Mouse (Mus musculus) heart, adult 11 months (tissue): ENCODE results near the gene Spink8.

Experiments used
- DNase-seq: peaks from one replicate; pipeline ENCODE4 v3.0.0; 2022

Gene Spink8

DNA sequence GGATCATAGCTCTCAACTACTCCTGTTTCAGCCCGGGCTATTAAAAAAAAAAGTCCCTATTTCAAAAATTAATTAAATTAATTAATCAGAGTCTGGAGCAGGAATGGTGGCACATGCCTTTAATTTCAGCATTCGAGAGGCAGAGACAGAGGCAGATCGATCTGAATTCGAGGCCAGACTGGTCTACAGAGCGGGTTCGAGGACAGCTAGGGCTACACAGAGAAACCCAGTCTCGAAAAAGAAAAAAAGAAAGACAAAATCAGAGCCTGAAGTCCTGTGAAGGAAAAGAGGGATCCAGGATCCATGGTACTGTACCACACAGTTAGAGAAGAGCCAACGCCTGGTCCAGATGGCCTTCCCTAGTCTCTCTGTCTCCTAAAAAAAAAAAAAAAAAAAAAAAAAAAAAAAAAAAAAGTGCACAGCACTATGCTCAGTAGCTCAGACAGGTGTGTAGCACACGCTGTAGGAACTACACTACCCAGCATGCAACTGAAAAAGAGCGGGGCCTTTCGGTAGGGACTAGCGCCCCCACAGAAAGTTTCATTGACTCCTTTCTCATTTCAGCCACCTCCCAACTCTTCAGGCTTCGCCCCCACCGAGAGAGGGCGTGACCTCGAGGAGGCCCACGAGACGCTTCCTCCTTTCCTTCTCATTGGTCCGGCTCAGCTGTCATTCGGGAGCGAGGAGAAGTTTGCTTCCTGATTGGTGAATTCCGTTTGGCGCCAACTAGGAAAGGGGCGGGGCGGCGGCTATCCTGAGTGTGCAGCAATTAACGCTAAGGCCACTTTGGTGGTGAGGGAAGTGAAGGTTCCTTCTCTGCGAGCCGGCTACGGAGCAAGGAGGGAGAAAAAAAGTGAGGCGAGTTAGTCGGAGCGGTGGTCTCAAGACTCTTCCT lies 63.0 kb downstream of the Spink8 start, which contains the start of gene Cdc25a:
Cdc25a (plus strand) TSS at position 783 of the 895 bp plus-strand sequence.
- peak; percentile 100 for DNase-seq

GRCm38 (mm10) chr9:109875695-109876601 lies 63.9 kb downstream of the Spink8 start:
- DNase-seq, result no peak
